Mouse (Mus musculus) heart, postnatal 4 days (tissue): ENCODE measurements around the gene Aebp1. TPM values are rescaled to one million over a fixed set of nuclear protein-coding genes. Genes with fewer than 3 reads are reported as not detected.
A peak's percentile ranks its signal among the peaks of the same experiment; 100 is the strongest.

Experiments
- DNase-seq: peaks from one replicate; pipeline ENCODE4 v3.0.0; 2021
- total RNA-seq, 2 experiments: library from RNA; stranded (reverse); gene quantifications; 2 replicates each; pipeline ENCODE4 v1.2.3; 2021

The Aebp1 gene
- total RNA-seq = 10 to 100 TPM; 38.7 to 39.6 TPM

- DNase-seq = peak; percentile 79
Measured at GRCm38 (mm10) chr11:5861678-5862393, at the start of gene Aebp1. Gene Aebp1, plus strand, starts transcription at chr11:5861947.

GRCm38 (mm10) chr11:5813381-5813780 is 48.4 kb upstream of the Aebp1 start:
- DNase-seq = no peak

DNA sequence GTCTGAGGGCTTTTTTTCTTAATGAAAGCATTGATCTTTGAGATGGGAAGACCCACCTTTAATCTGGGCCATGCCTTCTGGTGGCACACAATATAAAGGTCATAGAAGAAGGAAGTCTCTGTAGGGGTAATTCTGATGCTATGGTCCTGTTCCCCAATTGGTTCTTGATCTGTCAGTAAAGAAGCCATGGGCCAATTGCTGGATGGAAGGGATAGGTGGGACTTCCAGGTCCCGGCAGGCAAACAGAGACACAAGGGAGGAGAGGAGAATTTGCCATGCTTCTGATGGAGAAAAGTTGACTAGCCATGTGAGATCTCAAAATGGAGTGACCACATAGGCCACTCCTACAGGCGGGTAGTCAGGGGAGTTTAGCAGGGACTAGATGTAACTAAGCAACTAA is 42.5 kb upstream of the Aebp1 start:
- DNase-seq = no peak

DNA sequence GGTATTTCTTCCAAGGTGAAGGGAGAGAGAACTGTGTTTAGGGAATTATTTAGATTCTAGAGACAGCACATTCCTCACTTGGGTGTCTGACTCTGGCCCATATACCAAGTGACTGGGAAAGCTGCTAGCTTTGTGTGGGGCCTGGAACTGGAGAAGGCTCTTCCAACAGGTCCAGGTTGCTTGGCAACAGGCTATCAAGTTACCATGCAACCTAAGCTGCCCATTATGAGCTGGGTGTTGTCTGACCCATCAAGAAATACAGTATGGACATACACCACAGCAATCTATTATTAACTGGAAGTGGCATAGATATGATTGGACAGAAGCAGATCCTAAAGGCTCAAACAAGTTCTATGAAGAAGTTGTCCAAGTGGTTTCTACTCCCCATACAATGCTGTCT is 36.3 kb upstream of the Aebp1 start:
- DNase-seq = no peak

GRCm38 (mm10) chr11:5827931-5828330 is 33.8 kb upstream of the Aebp1 start:
- DNase-seq = no peak

GRCm38 (mm10) chr11:5828509-5829191 is 33.1 kb upstream of the Aebp1 start:
- no peak for DNase-seq

DNA sequence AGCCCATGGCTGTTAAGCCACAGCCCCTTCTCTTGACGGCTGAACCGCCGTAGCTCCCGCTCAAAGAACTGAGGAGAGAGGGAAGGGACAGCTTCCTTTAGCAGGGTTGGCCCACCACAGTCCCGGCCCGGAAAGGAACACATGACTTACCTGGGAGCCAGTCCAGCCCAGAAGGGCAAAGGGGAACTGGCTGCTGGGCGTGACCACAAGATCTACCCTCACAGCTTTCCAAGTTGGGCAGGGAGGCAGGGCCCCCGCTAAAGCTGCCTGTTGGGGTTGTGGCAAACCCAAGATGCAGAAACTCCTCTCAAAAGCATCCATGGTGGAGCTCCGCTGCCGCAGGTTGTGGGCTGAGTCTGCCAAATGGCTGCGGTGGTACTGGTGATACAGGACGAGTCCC is 32.4 kb upstream of the Aebp1 start:
- DNase-seq = no peak

GRCm38 (mm10) chr11:5834506-5834905 is 27.2 kb upstream of the Aebp1 start:
- DNase-seq = no peak

DNA sequence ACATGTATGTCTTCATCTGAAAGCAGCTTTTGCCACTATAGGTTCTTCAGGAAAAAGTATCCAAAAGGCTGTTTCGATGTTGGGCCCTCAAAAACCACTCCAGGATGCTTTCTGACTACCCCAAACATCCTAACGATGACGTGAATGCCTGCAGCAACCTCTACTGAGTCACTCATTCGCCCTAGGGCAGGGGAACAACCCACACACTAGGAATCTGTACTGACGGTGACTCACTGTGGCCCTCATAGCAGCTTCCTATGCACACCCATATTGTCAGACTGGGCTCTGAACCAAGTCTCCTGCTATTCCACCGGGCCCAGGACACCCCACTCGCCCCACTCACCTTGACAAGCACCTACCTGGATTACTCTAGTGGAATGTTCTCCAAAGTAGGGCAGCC is 26.7 kb upstream of the Aebp1 start:
- DNase-seq = no peak

GRCm38 (mm10) chr11:5836126-5836525 is 25.6 kb upstream of the Aebp1 start:
- no peak for DNase-seq

DNA sequence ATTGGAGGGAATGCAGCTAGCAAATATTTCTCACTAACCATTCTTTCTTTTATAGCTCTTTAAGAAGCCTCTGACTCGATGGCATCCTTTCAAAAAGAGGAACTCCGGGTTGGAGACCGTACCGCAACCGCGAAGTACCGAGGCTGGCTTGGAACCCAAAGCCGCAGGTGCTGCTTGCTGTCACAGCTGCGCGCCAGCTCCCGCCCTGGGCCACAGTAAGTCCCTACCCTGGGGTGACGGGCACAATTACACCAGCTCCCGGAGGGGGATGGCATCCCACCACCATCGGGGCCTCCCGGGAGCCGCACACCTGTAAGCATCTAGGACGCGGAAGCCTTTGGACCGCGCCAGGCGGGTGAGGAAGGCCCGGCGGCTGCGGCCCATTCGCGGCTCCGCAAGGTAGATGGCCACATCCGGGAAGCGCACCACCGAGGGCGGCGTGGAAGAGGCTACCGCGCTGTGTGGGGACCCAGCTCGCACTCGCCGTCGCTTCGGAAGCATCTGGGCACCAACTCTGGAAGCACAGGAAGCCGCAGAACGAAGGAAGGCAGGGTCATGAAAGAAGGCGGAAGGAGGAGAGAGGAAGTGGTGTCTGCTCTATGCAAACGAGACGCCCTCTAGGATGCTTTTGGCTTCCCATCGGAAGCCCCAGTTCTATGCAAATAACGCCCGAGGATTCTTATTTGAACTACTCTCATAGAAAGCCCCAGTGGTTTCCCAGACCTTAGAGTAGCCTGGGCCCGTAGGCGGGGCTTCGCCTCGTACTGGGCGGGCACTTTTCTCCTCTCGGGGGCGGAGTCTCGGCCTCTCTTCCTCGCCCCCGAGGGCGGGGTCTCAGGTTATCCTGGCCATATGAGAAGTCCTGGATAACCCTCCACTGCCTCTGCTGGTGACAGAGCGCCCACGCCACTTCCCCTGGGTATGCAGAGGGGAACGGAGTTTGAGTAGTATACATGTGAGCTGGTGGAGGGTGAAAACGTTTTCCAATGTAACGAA is 24.2 kb upstream of the Aebp1 start, which contains the start of gene Polm:
TSS of gene Polm (minus strand) at position 766 of the 996 bp plus-strand sequence.
- peak; percentile 96 for DNase-seq

DNA sequence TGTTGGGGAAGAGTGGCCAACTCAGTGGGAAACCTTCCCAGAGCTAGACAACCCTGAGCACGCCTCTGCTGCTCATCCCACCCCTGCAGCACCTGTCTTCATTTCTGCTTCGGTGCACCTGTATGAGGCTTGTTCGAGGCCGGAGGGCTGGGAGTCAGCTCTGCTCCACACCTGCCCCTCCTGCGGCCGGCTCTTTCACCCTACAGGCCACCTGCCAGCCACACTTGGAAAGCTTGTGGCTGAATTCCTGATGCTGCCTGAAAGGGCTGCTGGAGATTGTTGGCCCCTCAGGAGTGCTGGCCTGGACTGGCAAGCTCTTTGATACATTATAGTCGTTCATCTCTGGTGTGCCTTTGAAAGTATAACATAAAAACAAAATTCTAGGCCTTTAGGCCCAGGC is 21.4 kb upstream of the Aebp1 start:
- no peak for DNase-seq

GRCm38 (mm10) chr11:5841751-5842150 is 20.0 kb upstream of the Aebp1 start:
- DNase-seq = no peak

DNA sequence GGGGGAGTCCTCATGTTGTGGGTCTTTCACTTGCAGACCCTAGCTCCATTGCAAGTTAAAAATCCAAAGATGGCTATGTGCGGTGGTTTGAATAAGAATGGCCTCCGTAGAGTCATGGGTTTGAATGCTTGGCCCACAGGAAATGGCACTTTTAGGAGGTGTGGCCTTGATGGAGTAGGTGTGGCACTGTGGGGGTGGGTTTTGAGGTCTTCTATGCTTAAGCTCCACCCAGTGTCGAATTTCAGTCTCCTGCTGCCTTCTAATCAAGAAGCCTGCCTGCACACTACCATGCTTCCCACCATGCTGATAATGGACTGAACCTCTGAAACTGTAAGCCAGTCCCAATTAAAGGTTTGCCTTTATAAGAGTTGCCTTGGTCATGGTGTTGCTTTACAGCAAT is 18.6 kb upstream of the Aebp1 start:
- DNase-seq = no peak

- peak; percentile 58 for DNase-seq
Measured at GRCm38 (mm10) chr11:5846639-5847345, 15.0 kb upstream of the Aebp1 start.

- peak; percentile 44 for DNase-seq
Measured at GRCm38 (mm10) chr11:5848741-5849140, 13.0 kb upstream of the Aebp1 start.

DNA sequence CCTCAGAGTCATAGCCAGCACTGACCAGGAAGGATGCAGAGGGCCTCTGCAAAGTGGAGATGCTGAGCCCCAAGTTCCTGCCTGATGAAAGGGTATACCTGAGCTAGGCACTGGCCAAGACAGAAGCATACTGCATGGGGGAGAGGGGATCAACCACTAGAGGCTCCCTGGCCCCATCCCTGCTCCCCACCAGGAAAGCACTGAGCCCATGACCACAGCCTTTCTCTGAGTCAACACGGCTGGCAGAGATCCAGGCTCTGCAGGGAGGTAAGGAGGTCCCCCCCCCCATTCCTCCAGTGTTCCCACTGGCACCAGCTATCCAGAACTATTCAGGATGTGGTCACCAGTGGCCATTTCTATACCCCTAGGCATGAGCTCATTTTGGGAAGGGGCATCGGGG is 12.4 kb upstream of the Aebp1 start:
- peak; percentile 33 for DNase-seq

GRCm38 (mm10) chr11:5850452-5850851 is 11.3 kb upstream of the Aebp1 start:
- DNase-seq = no peak

- no peak for DNase-seq
Measured at GRCm38 (mm10) chr11:5851021-5851736, 10.6 kb upstream of the Aebp1 start.

DNA sequence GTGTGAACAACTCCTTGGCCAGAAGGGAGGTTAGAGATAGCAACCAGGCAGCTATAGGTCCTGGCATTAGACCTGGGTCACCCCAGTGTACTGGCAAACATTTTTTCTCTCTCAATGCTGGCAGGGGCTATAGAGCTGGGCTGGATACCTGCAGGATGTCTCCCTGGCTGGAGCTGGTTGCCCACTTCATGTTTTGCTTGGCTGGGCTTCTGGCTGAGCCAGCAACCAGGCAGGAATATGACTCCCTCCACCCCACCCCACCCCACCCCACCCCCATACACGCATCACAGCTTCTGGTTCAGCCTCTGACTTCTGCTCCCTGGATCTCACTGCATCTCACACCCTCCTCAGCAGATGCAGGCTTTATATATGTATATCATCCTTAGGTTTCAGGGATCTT is 9.4 kb upstream of the Aebp1 start:
- DNase-seq = no peak

DNA sequence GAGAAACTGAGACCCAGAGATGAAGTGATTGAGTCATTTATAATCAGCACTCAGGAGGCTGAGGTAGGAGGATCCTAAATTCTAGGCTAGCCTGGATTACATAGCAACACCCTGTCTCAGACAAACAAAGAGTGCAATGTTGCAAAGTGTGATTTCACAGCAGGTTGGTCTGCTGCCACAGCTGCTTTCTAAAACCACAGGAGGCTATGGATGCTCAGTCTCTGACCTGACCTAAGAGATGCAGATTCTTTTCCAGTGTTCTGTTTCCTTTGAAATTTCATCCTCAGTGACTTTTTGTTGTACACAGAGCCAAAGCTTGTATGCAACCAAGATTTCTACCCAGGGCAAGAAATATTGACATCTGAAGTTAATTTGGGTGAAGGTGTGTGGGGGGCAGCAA is 6.3 kb upstream of the Aebp1 start:
- no peak for DNase-seq

GRCm38 (mm10) chr11:5855902-5856301 is 5.8 kb upstream of the Aebp1 start:
- peak; percentile 73 for DNase-seq
